Mouse (Mus musculus) CH12.LX (cell line): ENCODE results near the gene Spag4.

Experiments used
- CHD2 ChIP-seq: IDR thresholded peaks from 2 replicates; pipeline ENCODE4 v1.6.1; 2011; ENCODE audit warnings: low read length, improper control_type of control experiment
- CTCF ChIP-seq, 2 experiments: IDR thresholded peaks in 1 of 2; conservative IDR thresholded peaks in 1 of 2; 2 replicates each; pipeline ENCODE4 v1.5.1; 2011 to 2012; ENCODE audit warnings: low read depth in 2 of 2, low read length in 2 of 2, improper control_type of control experiment in 1 of 2, inconsistent platforms in 1 of 2, mild to moderate bottlenecking in 1 of 2, moderate library complexity in 1 of 2
- EP300 ChIP-seq: IDR thresholded peaks from 2 replicates; pipeline ENCODE4 v1.6.1; 2011; ENCODE audit warnings: low read length, improper control_type of control experiment
- KAT2A ChIP-seq: IDR thresholded peaks from 2 replicates; pipeline ENCODE4 v1.6.1; 2012; ENCODE audit warnings: low read length, improper control_type of control experiment, inconsistent platforms; ENCODE audit not compliant: insufficient replicate concordance
- MAX ChIP-seq: IDR thresholded peaks from 2 replicates; pipeline ENCODE4 v1.6.1; 2011; ENCODE audit warnings: low read length, improper control_type of control experiment
- MEF2A ChIP-seq: IDR thresholded peaks from 2 replicates; pipeline ENCODE4 v1.6.1; 2014; ENCODE audit warnings: low read depth, mild to moderate bottlenecking, inconsistent platforms, low read length, improper control_type of control experiment, borderline replicate concordance
- PAX5 ChIP-seq: IDR thresholded peaks from 2 replicates; pipeline ENCODE4 v1.6.1; 2012; ENCODE audit warnings: low read length, inconsistent platforms, mixed read lengths
- POLR2A ChIP-seq: IDR thresholded peaks from 2 replicates; pipeline ENCODE4 v1.6.1; 2011; ENCODE audit warnings: low read depth, mild to moderate bottlenecking, improper control_type of control experiment, low read length
- ZKSCAN1 ChIP-seq: IDR thresholded peaks from 2 replicates; pipeline ENCODE4 v1.6.1; 2012; ENCODE audit warnings: low read depth, inconsistent platforms, low read length, improper control_type of control experiment, borderline replicate concordance
- ZMIZ1 ChIP-seq: IDR thresholded peaks from 2 replicates; pipeline ENCODE4 v1.6.1; 2012; ENCODE audit warnings: low read depth, mild to moderate bottlenecking, inconsistent platforms, low read length, improper control_type of control experiment
- ZNF384 ChIP-seq: IDR thresholded peaks from 2 replicates; pipeline ENCODE4 v1.6.1; 2012; ENCODE audit warnings: low read depth, low read length, improper control_type of control experiment, inconsistent platforms

DNA sequence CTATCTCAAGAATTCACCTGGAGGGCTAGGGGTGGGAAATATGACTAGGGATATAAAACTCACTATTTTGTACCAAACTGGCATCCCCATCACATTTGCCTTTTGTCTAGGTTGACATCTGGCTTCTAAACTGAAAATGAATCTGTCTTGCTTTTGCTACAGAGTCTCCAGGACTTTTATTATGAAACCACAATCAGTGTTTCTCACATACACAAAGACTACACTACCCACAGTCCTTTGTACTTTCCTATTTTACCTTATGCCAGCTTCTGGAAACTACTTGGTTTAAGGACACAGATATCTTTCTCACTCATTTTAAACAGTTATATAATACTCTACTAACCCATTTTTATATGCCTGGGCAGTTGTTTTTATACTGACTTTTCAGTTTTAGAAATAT, 39.5 kb upstream of the Spag4 start:
- TF ChIP-seq CHD2 (no peak), POLR2A (no peak), EP300 (no peak), KAT2A (no peak), ZMIZ1 (no peak), ZKSCAN1 (no peak), CTCF (conservative IDR thresholded peaks at IDR 0.05 in 1 of 2, IDR thresholded peaks at IDR 0.05 in 1 of 2; ENCODE audit: low read depth in 2 of 2, low read length in 2 of 2) (no peak), MEF2A (no peak), MAX (no peak), PAX5 (no peak), ZNF384 (no peak)
